Mouse (Mus musculus): ENCODE results near the gene Acsl6.

The Acsl6 gene

DNA sequence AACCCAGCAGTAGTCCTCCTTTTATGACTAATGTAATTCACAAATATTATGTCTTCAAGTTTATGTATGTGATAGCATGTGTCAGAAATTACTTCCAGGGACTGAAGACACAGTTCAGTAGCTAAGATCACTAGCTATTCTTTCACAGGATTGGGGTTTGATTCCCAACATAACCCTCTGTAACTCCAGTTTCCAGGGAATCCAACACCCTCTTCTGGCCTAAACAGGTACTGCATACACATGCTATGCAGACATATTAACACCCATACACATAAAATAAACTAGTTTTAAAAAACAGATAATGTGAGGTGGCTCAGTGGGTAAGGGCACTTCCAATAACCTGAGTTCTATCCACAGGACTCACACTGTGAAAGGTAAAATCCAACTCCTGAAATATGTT, 107.0 kb downstream of the Acsl6 start:
- no peak for TF ChIP-seq GATA4 (IDR thresholded peaks at IDR 0.05; ENCODE audit: insufficient replicate concordance, low read length)

DNA sequence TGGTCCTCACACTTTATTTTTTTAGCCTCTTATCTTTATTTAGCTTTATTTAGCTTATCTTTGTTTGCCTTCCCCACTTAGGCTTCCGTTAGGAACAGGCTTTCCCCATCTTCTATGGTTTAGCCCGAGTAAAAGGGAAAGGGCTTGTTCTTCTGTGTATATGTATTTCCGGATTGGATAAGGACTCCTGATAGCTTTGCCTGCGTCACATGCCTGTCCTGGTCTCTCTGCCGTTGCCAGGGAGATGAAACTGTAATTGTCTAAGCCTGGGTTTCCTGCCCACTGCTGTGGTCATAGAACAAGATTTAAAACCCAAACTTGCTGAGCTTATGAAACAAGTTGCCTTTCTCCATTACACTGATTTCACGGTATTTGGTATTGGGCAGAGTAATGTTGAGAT, 109.4 kb downstream of the Acsl6 start:
- peak; percentile 90; the same call in 1 of the 2 replicates for TF ChIP-seq GATA4 (IDR thresholded peaks at IDR 0.05; ENCODE audit: insufficient replicate concordance, low read length)

All from liver, adult (tissue).